Mouse (Mus musculus): ENCODE data around the gene Frzb.

- TF ChIP-seq CTCF (IDR thresholded peaks at IDR 0.05 in 2 of 3, conservative IDR thresholded peaks at IDR 0.05 in 1 of 3; ENCODE audit: control insufficient read depth in 1 of 3, insufficient read depth in 1 of 3, low read depth in 2 of 3, low read length in 3 of 3, poor library complexity in 1 of 3, severe bottlenecking in 1 of 3) = no peak
- TF ChIP-seq EP300 (IDR thresholded peaks at IDR 0.05; ENCODE audit: low read depth in 1 of 2, low read length in 2 of 2) = no peak
- no peak for TF ChIP-seq GATA1 (IDR thresholded peaks at IDR 0.05; ENCODE audit: low read depth, low read length)
- TF ChIP-seq KAT2A (conservative IDR thresholded peaks at IDR 0.05; ENCODE audit: low read depth, low read length) = no peak
- TF ChIP-seq ELF1 (IDR thresholded peaks at IDR 0.05; ENCODE audit: low read depth, low read length) = no peak
- no peak for TF ChIP-seq E2F4 (IDR thresholded peaks at IDR 0.05; ENCODE audit: borderline replicate concordance, low read depth, low read length)
- TF ChIP-seq POLR2AphosphoS2 (IDR thresholded peaks at IDR 0.05; ENCODE audit: low read length) = no peak
- TF ChIP-seq RAD21 (IDR thresholded peaks at IDR 0.05; ENCODE audit: low read depth, low read length) = no peak
- TF ChIP-seq ZC3H11A (IDR thresholded peaks at IDR 0.05; ENCODE audit: low read depth, low read length) = no peak
- TF ChIP-seq NELFE (IDR thresholded peaks at IDR 0.05; ENCODE audit: low read depth, low read length) = no peak
- TF ChIP-seq POLR2A (IDR thresholded peaks at IDR 0.05; ENCODE audit: control insufficient read depth in 1 of 2, insufficient read depth in 1 of 2, low read depth in 1 of 2, low read length in 2 of 2, poor library complexity in 1 of 2) = no peak
- no peak for TF ChIP-seq ETS1 (IDR thresholded peaks at IDR 0.05; ENCODE audit: low read depth, low read length)
These were observed 16.9 kb downstream of the Frzb start for GRCm38 (mm10) chr2:80430357-80431053.

All from MEL (cell line).